Mouse (Mus musculus) heart, postnatal 0 days (tissue): ENCODE measurements around the gene Dnaaf5. TPM values are rescaled to one million over a fixed set of nuclear protein-coding genes. Genes with fewer than 3 reads are reported as not detected.

ENCODE experiments used
- ATAC-seq: fragments of 200-750 bp; cut with Nextera tagmentation; 2 replicates; pipeline ENCODE4 v1.8.0; 2017; ENCODE audit warnings: low read depth, moderate number of reproducible peaks, moderate library complexity; ENCODE audit not compliant: insufficient read depth
- DNase-seq: peaks from one replicate; pipeline ENCODE4 v3.0.0-alpha.2; 2016; ENCODE audit warnings: low spot score
- H3K27ac ChIP-seq: fragments of 300-500 bp; sonication (generic); 2 replicates; pipeline ENCODE4 v1.5.1; 2014; ENCODE audit warnings: low read depth, mild to moderate bottlenecking
- H3K27me3 ChIP-seq: fragments of 300-500 bp; sonication (generic); 2 replicates; pipeline ENCODE4 v1.6.1; 2014; ENCODE audit warnings: low read length, mixed read lengths; ENCODE audit not compliant: control insufficient read depth, insufficient read depth
- H3K36me3 ChIP-seq: fragments of 300-500 bp; sonication (generic); replicated peaks from 2 replicates; pipeline ENCODE4 v1.6.1; 2014; ENCODE audit warnings: low read length, mixed read lengths; ENCODE audit not compliant: control insufficient read depth, insufficient read depth
- H3K4me1 ChIP-seq: fragments of 300-500 bp; sonication (generic); 2 replicates; pipeline ENCODE4 v1.6.1; 2014; ENCODE audit warnings: antibody characterized with exemption; ENCODE audit not compliant: control insufficient read depth, insufficient read depth
- H3K4me2 ChIP-seq: fragments of 300-500 bp; sonication (generic); 2 replicates; pipeline ENCODE4 v1.6.1; 2014; ENCODE audit warnings: low read depth, mild to moderate bottlenecking, low read length, moderate library complexity
- H3K4me3 ChIP-seq: fragments of 300-500 bp; sonication (generic); 2 replicates; pipeline ENCODE4 v1.5.1; 2014; ENCODE audit warnings: low read depth, low read length
- H3K9ac ChIP-seq: fragments of 300-500 bp; sonication (generic); replicated peaks from 2 replicates; pipeline ENCODE4 v1.6.1; 2014; ENCODE audit warnings: low read depth, low read length, mixed read lengths
- H3K9me3 ChIP-seq: fragments of 300-500 bp; sonication (generic); replicated peaks from 2 replicates; pipeline ENCODE4 v1.6.1; 2016; ENCODE audit warnings: low read length; ENCODE audit not compliant: control insufficient read depth
- CTCF ChIP-seq: IDR thresholded peaks from 2 replicates; pipeline ENCODE4 v1.5.1; 2016; ENCODE audit warnings: antibody characterized with exemption, control low read depth, low read depth
- EP300 ChIP-seq: IDR thresholded peaks from 2 replicates; pipeline ENCODE4 v1.6.1; 2016; ENCODE audit warnings: antibody characterized with exemption, low read depth
- WGBS: fragments of 180-500 bp; shearing (Covaris S2); extraction: QIAGEN DNeasy Blood & Tissue Kit; methylation state at CpG from one replicate; pipeline ENCODE4 v1.1.7; 2014; 5-methylcytosine and 5-hydroxymethylcytosine counted together
- polyA plus RNA-seq: library from polyadenylated mRNA; unstranded; fragments of >200 nt; fragmentation: Nextera tagmentation; extraction: Ambion mirVana; gene quantifications from 2 replicates; pipeline ENCODE4 v1.2.1, GENCODE M21; 2015
- total RNA-seq: library from RNA; depleted of rRNA; stranded (reverse); fragments of >200 nt; gene quantifications from 2 replicates; pipeline ENCODE4 v1.2.3, GENCODE M21; 2014; ENCODE audit warnings: low replicate concordance

Dnaaf5 gene
- total and polyA plus RNA-seq, 2 experiments from 2014 or later = 2.3 to 23.0 TPM

DNA sequence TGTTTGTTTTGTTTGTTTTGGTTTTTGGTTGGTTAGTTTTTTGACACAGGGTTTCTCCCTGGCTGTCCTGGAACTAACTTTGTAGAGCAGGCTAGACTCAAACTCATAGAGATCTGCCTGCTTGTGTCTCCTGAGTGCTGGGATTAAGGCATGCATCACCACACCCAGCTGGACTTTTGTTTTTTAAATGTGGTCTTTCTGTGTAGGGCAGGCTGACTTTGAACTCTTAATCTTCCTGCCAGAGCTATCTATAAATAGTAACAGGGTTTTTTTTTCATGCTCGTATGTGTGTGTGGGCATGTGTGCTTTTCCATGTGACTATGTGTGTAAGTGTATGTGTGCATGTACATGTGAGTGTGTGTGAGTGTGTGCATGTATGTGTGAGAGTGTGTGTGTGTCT is 17.5 kb downstream of the Dnaaf5 start:
- no peak for ATAC-seq
- H3K4me2 ChIP-seq = no peak overlapping the region
- 18% methylated on average over 1 of the region's 1 CpGs for WGBS
- no peak overlapping the region for H3K4me3 ChIP-seq
- DNase-seq = no peak
- no peak overlapping the region for H3K9ac ChIP-seq
- TF ChIP-seq EP300 (no peak), CTCF (no peak)
- H3K4me1 ChIP-seq = 0 out of 2 replicates have a peak, but pooled peaks cover 6% of the 10 kb centered on the region
- H3K27me3 ChIP-seq = no peaks in the 10 kb centered on the region
- H3K36me3 ChIP-seq = peaks cover 46% of the 10 kb centered on the region
- H3K9me3 ChIP-seq = no peaks in the 10 kb centered on the region
- H3K27ac ChIP-seq = peak overlapping the region; percentile 45; the same call in 1 of the 2 replicates

- H3K9ac ChIP-seq = no peak overlapping the region
- no peaks in the 10 kb centered on the region for H3K9me3 ChIP-seq
- 0 out of 2 replicates have a peak, but pooled peaks cover 3% of the 10 kb centered on the region for H3K4me1 ChIP-seq
- no peak for DNase-seq
- TF ChIP-seq CTCF = no peak
- no peak for TF ChIP-seq EP300
- no peak for ATAC-seq
- peaks cover 47% of the 10 kb centered on the region for H3K36me3 ChIP-seq
- no peaks in the 10 kb centered on the region for H3K27me3 ChIP-seq
- no peak overlapping the region for H3K27ac ChIP-seq
- no peak overlapping the region for H3K4me2 ChIP-seq
- 78% methylated on average over 4 of the region's 4 CpGs for WGBS
- H3K4me3 ChIP-seq = no peak overlapping the region
Measured at GRCm38 (mm10) chr5:139171929-139172328, 21.9 kb downstream of the Dnaaf5 start.

DNA sequence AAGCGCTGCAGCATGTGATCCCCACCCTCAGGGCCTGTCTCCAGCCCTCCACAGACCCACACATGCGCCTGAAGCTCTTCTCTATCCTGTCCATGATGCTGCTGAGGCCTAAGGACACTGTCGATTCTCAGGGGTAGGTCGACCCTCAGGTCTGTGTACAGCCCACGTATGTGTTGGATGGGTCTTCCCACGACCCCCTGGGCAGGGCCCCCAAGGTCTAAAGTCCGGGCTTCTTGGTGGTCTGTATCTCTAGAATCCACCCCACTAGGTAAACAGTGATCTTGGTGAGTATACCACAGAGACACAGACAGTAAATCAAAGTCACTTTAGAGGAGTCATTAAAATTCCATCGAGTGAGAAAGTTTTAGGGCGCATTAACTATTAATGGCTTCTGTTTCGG is 24.1 kb downstream of the Dnaaf5 start:
- H3K27me3 ChIP-seq = no peaks in the 10 kb centered on the region
- H3K36me3 ChIP-seq = peaks cover 56% of the 10 kb centered on the region
- H3K9ac ChIP-seq = no peak overlapping the region
- no peak overlapping the region for H3K27ac ChIP-seq
- DNase-seq (no peak), ATAC-seq (no peak)
- H3K9me3 ChIP-seq = no peaks in the 10 kb centered on the region
- 69% methylated on average over 10 of the region's 10 CpGs for WGBS
- TF ChIP-seq CTCF = no peak
- no peak for TF ChIP-seq EP300
- H3K4me3 ChIP-seq = no peak overlapping the region
- no peaks in the 10 kb centered on the region for H3K4me1 ChIP-seq
- no peak overlapping the region for H3K4me2 ChIP-seq

- H3K36me3 ChIP-seq = peaks cover 54% of the 10 kb centered on the region
- 46% methylated on average over 10 of the region's 10 CpGs for WGBS
- no peaks in the 10 kb centered on the region for H3K9me3 ChIP-seq
- H3K4me3 ChIP-seq = no peak overlapping the region
- H3K27me3 ChIP-seq = no peaks in the 10 kb centered on the region
- peak; percentile 38 for DNase-seq
- H3K4me1 ChIP-seq = no peaks in the 10 kb centered on the region
- peak overlapping the region; percentile 4; the same call in 1 of the 2 replicates for H3K27ac ChIP-seq
- TF ChIP-seq EP300 (no peak), CTCF (0 out of 2 replicates have a peak, but pooled peaks have one; percentile 1)
- no peak overlapping the region for H3K4me2 ChIP-seq
- peak; percentile 28 for ATAC-seq
- H3K9ac ChIP-seq = no peak overlapping the region
Measured at GRCm38 (mm10) chr5:139174556-139175547, 24.8 kb downstream of the Dnaaf5 start.

DNA sequence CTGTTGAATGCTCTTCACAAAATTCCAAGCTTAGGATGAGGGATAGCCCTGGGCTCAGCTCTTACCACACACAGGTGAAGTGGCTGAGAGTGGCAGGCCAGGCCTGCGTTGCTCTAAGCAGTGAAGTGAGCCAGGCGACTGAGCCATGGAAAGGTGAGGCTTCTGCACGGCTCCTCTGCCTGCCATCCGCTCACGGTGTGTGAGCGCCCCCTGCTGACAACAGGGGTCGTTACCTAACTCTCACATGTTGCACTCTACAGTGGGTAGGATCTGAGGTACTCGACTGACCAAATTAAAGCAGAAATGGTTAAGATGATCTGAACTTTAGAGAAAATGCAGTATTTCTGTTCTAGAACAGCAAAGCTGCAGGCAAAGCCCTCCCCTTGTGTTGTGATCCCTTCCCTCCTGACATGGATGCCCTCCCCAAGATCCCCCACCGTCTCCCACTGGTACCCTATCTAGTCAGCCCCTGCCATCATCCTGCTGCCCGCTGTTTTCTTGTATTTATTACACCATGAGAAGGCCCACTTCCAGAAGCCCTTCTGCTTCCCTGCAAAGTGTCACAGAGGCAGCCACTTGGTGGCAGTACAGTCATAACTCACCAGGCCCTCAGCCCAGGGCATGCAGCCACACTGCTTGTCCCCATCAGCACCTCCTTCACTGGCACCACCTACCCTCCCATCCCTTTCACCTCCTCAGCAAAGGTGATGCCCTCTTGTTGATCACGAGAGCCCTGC is 29.0 kb downstream of the Dnaaf5 start:
- Histone ChIP-seq H3K27ac (no peak overlapping the region), H3K4me1 (no peaks in the 10 kb centered on the region), H3K36me3 (peaks cover 59% of the 10 kb centered on the region), H3K4me2 (no peak overlapping the region), H3K9ac (no peak overlapping the region), H3K9me3 (no peaks in the 10 kb centered on the region), H3K4me3 (no peak overlapping the region), H3K27me3 (no peaks in the 10 kb centered on the region)
- TF ChIP-seq EP300 (no peak), CTCF (peak; percentile 97)
- WGBS = 22% methylated on average over 11 of the region's 11 CpGs
- peak; percentile 80 for ATAC-seq
- peak; percentile 61 for DNase-seq
